Mouse (Mus musculus) CD8-positive naive resting alpha-beta T cell, adult 2 months (primary cell): ENCODE measurements around the gene Wwc2.

Experiments
- DNase-seq, 2 experiments: peaks; one replicate each; pipeline ENCODE4 v3.0.0; 2022; ENCODE audit warnings: low read depth in 2 of 2, low spot score in 2 of 2

Wwc2 gene

DNA sequence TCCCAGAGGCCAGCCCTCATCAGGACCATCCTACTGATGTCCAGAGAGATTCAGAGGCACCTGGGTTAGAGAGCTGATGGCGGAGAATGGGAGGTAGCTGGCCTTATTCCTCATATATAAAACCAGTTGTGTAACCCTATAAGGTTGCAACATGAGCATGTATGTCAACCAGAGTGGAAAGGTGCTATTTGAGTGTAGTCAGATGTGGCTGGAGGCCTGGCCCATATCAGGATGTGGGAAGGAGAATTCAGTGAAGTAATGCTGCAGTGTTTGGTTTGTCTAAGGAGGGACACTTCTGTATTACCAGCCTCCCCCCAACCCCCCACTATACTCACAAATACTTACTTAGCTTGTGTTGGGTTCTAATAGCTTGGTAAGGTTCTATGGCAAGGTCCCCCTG, 186.5 kb downstream of the Wwc2 start:
- no peak for DNase-seq

DNA sequence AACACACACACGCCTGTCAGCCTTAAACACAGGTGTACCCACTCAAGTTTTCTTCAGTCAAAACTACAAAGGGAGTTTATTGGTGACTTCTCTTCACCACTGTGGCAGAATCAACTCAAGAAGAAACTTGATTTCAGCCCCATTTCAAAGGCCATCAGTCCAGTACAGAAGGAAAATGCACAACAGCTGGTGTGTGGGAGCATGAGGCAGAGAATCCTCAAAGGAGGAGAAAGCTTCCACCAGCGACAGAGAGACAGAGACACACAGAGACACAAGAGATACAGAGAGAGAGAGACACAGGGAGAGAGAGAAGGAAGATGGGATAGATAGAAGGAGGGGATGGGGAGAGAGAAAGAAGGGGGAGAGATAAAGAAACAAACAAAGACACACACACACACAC, 188.4 kb downstream of the Wwc2 start:
- no peak for DNase-seq

DNA sequence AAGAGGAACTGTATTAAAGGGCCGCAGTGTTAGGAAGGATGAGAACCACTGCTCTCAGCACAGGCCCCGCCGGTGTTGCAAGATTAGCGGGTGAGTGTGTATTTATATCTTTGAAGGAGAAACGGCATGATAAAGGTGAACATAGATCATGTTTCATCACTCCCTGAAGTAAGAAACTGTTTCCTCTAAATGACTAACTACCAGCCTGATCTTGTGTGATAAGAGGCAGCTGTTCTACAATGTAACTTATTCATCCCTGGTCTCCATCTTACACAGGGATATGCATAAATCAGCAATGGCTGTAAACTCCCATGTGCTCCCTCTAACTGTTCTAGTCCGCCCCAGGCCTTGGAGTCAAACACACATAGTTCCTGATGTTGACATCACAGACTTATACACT, 191.3 kb downstream of the Wwc2 start:
- DNase-seq, result no peak

DNA sequence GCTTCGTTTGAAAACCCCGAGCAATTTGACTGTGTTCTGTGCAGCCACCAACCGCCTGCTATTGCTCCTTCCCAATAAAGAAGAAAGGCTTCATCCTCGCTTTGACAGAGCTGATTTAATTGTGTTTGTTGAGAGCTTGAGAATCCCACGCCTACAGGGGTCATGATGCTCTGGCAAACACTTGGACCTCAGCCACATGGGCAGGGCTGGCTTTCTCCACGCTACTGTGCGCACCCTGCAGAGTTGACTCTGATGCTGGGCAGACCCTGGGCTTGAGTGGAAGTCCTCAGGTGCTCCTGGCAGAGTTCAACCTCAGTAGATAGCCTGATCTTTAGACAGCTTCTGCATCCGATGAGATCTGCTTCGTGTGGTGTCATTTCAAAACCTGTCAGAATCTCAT, 198.7 kb downstream of the Wwc2 start:
- no peak for DNase-seq

DNA sequence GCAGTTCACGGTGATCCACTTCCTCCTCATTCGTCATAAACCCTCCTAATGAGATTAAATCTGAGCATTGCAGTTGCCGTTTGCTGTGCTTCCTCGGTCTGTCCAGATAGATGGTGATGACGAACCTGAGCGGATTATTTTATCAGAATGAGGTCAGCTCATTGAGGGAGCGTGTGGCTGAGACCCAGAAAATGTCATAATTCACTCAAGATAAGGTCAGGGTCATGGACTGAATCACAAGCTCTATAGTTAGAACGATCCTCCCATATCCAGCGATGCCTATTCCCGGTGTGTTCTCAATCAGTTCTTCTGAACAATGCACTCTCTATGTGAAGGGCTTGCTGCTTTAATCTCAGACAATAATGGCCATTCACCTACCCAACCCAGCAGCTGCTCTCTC, 203.0 kb downstream of the Wwc2 start:
- DNase-seq, result no peak

DNA sequence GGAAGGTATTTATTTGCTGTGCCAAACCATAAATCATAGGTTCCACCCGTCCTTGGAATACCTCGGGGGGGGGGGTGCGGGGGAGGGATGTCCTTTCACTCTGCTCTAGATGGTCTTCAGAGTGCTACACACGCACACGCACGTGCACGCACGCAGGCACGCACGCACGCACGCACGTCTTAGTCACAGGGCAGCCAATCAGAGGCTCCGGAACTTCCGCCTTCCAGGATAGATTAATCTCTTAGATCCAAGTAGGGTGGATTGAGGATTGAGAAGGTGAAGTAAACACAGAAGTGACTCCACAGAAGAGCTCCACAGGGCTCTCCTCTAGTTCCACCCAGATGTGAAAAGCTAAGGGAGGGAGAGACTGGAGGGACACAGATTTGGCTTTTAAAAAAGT, 204.4 kb downstream of the Wwc2 start:
- no peak for DNase-seq

DNA sequence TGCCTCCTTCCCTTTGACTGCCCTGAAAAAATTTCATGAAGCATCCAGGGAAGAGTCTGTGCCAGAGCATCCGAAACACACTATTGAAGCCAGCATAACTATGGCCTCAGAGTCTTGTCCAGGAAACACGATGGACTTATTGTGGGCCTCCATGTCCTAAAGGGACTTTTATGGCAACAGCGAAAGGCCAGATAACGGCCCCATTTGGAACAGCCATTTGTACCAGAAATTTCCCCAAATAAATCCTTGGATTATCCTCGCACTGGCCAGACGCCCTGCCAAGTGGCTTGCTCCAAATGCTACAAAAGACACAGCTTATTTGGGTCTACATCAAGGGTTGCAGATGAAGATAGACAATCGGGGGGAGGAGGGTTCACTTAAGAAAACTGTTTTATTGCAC, 206.3 kb downstream of the Wwc2 start:
- DNase-seq, result no peak

DNA sequence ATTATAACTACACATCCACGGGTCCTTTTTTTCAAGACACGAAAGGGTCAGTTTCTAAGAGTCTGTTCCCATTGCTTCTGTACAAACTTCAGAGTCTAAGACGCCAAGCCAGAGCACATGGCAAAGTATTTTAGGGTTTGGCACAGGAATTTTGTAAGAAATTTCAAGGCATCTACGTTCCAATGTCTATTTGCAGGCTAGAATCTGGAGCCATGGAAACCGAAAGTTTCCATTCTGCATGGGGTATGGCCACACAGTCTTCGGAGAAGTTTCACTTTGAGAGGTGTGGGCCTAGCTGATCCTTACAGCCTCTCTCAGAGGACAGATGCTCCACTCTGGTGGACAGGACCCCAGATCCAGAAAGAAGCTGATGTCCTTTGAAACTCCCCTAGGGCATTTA, 206.8 kb downstream of the Wwc2 start:
- DNase-seq, result no peak

DNA sequence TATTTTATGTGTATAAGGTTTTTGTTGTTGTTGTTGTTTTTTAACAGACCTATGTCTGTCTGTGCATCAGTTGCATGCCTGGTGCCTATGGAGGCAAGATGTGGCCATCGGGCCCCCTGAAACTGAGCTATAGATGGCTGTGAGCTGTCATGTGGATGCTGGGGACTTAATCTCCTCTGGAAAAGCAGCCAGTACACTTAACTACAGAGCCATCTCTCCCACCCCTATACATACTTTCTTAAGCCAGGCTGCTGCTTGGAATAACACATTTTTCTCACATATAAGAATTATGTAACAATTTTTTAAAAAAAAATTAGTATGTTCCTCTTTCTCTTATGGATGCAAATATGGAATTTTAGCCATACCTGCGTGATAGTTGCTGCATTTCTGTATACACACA, 207.2 kb downstream of the Wwc2 start:
- no peak for DNase-seq

DNA sequence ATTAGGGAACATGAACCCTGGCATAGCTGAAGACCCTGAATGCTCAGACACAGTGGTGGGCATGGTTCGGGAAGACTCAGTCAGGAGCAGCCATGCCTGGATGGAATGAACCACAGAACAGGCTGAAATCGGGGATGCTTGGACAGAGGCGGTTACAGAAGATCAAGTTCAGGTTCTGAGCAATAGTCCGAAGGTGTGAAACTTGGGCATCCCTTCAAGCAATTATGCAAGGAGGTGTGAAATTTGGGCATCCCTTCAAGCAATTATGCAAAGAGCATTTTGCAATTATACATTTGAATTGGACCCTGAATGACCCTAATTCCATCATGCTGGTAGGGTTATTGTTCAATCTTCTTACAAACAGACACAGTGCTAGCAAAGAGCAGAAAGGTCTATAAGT, 208.8 kb downstream of the Wwc2 start:
- DNase-seq, result no peak

DNA sequence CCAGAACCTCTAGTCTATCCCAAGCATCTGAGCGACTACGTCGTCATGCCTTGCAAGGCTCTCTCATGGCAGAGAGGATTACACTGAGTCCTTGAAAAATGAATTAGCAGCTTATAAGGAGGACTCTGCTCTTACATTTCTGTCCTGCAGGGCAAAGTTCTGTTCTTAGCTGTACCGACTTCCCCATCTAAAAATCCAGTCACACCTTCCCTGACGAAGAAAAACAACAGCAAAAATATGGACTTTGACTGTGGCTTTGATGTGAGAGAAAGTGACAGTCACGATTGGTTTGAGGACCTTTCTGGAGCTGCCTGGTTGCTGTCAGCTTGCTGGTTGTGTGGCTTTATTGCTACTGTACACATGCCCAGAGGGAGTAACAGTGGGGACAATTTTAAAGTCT, 211.1 kb downstream of the Wwc2 start:
- no peak for DNase-seq

DNA sequence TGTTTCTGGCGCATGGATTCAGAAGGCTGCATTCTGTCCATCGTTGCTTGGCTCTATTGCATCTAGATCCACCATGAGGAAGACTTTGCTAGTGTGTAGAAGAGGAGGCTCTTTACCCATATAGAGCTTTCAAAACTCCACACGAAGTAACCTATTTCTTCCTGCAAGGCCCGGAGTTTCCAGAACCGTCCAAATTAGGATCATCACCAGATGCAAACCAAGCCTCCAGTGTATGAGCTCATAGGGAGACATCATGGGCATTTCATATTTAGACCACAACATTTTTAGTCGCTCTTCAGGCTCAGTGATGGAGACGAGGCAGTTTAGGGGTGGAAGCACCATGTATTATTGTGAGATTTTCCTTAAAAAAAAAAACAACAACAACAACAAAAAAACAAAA, 213.3 kb downstream of the Wwc2 start:
- DNase-seq, result no peak
